Mouse (Mus musculus) liver, embryonic 14.5 days (tissue): Measurements from ENCODE around the gene Psmd7. TPM values are rescaled to one million over a fixed set of nuclear protein-coding genes. Genes with fewer than 3 reads are reported as not detected.

Experiments
- ATAC-seq: fragments of 200-750 bp; cut with Nextera tagmentation; 2 replicates; pipeline ENCODE4 v1.8.0; 2017; ENCODE audit warnings: moderate number of reproducible peaks, mild to moderate bottlenecking, moderate library complexity; ENCODE audit not compliant: insufficient read depth
- DNase-seq, 3 experiments: peaks; one replicate each; pipeline ENCODE4 v3.0.0-alpha.2; 2012 to 2013; ENCODE audit warnings: low read depth in 3 of 3, low spot score in 3 of 3
- H3K27ac ChIP-seq: fragments of 300-500 bp; sonication (generic); 2 replicates; pipeline ENCODE4 v1.5.1; 2014; ENCODE audit warnings: moderate library complexity, mild to moderate bottlenecking, control low read depth, inconsistent platforms
- H3K27me3 ChIP-seq: fragments of 300-500 bp; sonication (generic); 2 replicates; pipeline ENCODE4 v1.6.1; 2014; ENCODE audit warnings: mild to moderate bottlenecking, low read length, moderate library complexity; ENCODE audit not compliant: control insufficient read depth, insufficient read depth
- H3K36me3 ChIP-seq: fragments of 300-500 bp; sonication (generic); replicated peaks from 2 replicates; pipeline ENCODE4 v1.6.1; 2014; ENCODE audit warnings: low read depth; ENCODE audit not compliant: control insufficient read depth, insufficient read depth
- H3K4me1 ChIP-seq, 2 experiments: fragments of 200-500 bp in 1 of 2; fragments of 300-500 bp in 1 of 2; sonication (generic) in 1 of 2; replicated peaks; 2 replicates each; pipeline ENCODE4 v1.6.1; 2012 to 2014; ENCODE audit warnings: antibody characterized with exemption in 1 of 2, inconsistent platforms in 1 of 2, low read length in 1 of 2; ENCODE audit not compliant: control insufficient read depth in 2 of 2, insufficient read depth in 2 of 2
- H3K4me2 ChIP-seq: fragments of 300-500 bp; sonication (generic); 2 replicates; pipeline ENCODE4 v1.6.1; 2014; ENCODE audit warnings: low read depth, mild to moderate bottlenecking, control low read depth, moderate library complexity
- H3K4me3 ChIP-seq, 2 experiments: fragments of 200-500 bp in 1 of 2; fragments of 300-500 bp in 1 of 2; sonication (generic) in 1 of 2; 2 replicates each; pipeline ENCODE4 v1.5.1; 2012 to 2014; ENCODE audit warnings: low read depth in 2 of 2, low read length in 2 of 2, mild to moderate bottlenecking in 2 of 2, control low read depth in 1 of 2, inconsistent platforms in 1 of 2, moderate library complexity in 1 of 2; ENCODE audit not compliant: insufficient read depth in 1 of 2
- H3K9ac ChIP-seq: fragments of 300-500 bp; sonication (generic); replicated peaks from 2 replicates; pipeline ENCODE4 v1.6.1; 2014; ENCODE audit warnings: mild to moderate bottlenecking, control low read depth, moderate library complexity
- H3K9me3 ChIP-seq: fragments of 300-500 bp; sonication (generic); 2 replicates; pipeline ENCODE4 v1.6.1; 2016; ENCODE audit warnings: low read length, mixed read lengths; ENCODE audit not compliant: control insufficient read depth
- CTCF ChIP-seq: IDR thresholded peaks from 2 replicates; pipeline ENCODE4 v1.5.1; 2016; ENCODE audit warnings: antibody characterized with exemption, low read depth, control low read depth
- EP300 ChIP-seq: IDR thresholded peaks from 2 replicates; pipeline ENCODE4 v1.6.1; 2016; ENCODE audit warnings: antibody characterized with exemption, low read depth
- WGBS: fragments of 180-500 bp; shearing (Covaris S2); extraction: QIAGEN DNeasy Blood & Tissue Kit; methylation state at CpG from one replicate; pipeline ENCODE4 v1.1.7; 2014; ENCODE audit not compliant: insufficient replicate concordance; 5-methylcytosine and 5-hydroxymethylcytosine counted together
- polyA plus RNA-seq, 2 experiments: library from polyadenylated mRNA; depleted of rRNA in 1 of 2; stranded (reverse) in 1 of 2; unstranded in 1 of 2; fragments of >200 nt; fragmentation: Nextera tagmentation in 1 of 2; extraction: Ambion mirVana in 1 of 2; gene quantifications; 2 replicates each; pipeline versions ENCODE4 v1.2.1 to v1.2.3; 2012 to 2014

Gene Psmd7
- polyA plus RNA-seq, 2 experiments: 77.4 to 133 TPM

- H3K27ac ChIP-seq: no peak overlapping the region
- 65% methylated on average over 8 of the region's 8 CpGs for WGBS
- H3K4me1 ChIP-seq: peaks cover 7 to 18% of the 10 kb centered on the region in 2 experiments; a peak in 3 of 4 replicates
Observed at GRCm38 (mm10) chr8:107578541-107578940, 9.7 kb downstream of the Psmd7 start.

GRCm38 (mm10) chr8:107578132-107578531, 10.1 kb downstream of the Psmd7 start:
- Histone ChIP-seq H3K4me1 (peaks cover 7 to 18% of the 10 kb centered on the region in 2 experiments; a peak in 3 of 4 replicates), H3K9me3 (no peaks in the 10 kb centered on the region), H3K36me3 (peaks cover 40% of the 10 kb centered on the region), H3K4me3 (no peak overlapping the region), H3K4me2 (no peak overlapping the region), H3K27me3 (no peaks in the 10 kb centered on the region), H3K27ac (peak overlapping the region; percentile 50), H3K9ac (no peak overlapping the region)
- no peak for DNase-seq
- no peak for ATAC-seq
- 29% methylated on average over 8 of the region's 8 CpGs for WGBS
- TF ChIP-seq EP300: no peak
- TF ChIP-seq CTCF: no peak

More at GRCm38 (mm10) chr8:107578541-107578940, 9.7 kb downstream of the Psmd7 start:
- H3K9ac ChIP-seq: no peak overlapping the region
- H3K4me3 ChIP-seq: no peak overlapping the region
- H3K4me2 ChIP-seq: no peak overlapping the region
- DNase-seq (no peak), ATAC-seq (no peak)
- H3K27me3 ChIP-seq: no peaks in the 10 kb centered on the region
- H3K36me3 ChIP-seq: peaks cover 44% of the 10 kb centered on the region
- no peaks in the 10 kb centered on the region for H3K9me3 ChIP-seq
- TF ChIP-seq CTCF (no peak), EP300 (no peak)

- H3K9ac ChIP-seq: no peak overlapping the region
- H3K4me2 ChIP-seq: no peak overlapping the region
- no peaks in the 10 kb centered on the region for H3K27me3 ChIP-seq
- peak overlapping the region; percentile 50 for H3K27ac ChIP-seq
- H3K9me3 ChIP-seq: no peaks in the 10 kb centered on the region
- peaks cover 7 to 18% of the 10 kb centered on the region in 2 experiments; a peak in 3 of 4 replicates for H3K4me1 ChIP-seq
- WGBS: 14% methylated on average over 4 of the region's 4 CpGs
- TF ChIP-seq CTCF (no peak), EP300 (peak; percentile 90)
- DNase-seq: peak; percentile 65 to 69 (median 68)
- ATAC-seq: peak; percentile 83
- H3K36me3 ChIP-seq: peaks cover 35% of the 10 kb centered on the region
- H3K4me3 ChIP-seq: no peak overlapping the region
Observed at GRCm38 (mm10) chr8:107577640-107578039, 10.6 kb downstream of the Psmd7 start.

- no peak overlapping the region for H3K9ac ChIP-seq
Observed at GRCm38 (mm10) chr8:107576702-107577101, 11.6 kb downstream of the Psmd7 start.

GRCm38 (mm10) chr8:107574771-107575170, 13.5 kb downstream of the Psmd7 start:
- H3K36me3 ChIP-seq: peaks cover 8% of the 10 kb centered on the region
- H3K4me1 ChIP-seq: peaks cover 7 to 18% of the 10 kb centered on the region in 2 experiments; a peak in 3 of 4 replicates
- ATAC-seq (no peak), DNase-seq (no peak)
- H3K27ac ChIP-seq: no peak overlapping the region
- no peaks in the 10 kb centered on the region for H3K9me3 ChIP-seq
- no peak overlapping the region for H3K4me2 ChIP-seq
- WGBS: 72% methylated on average over 3 of the region's 3 CpGs
- no peaks in the 10 kb centered on the region for H3K27me3 ChIP-seq
- H3K4me3 ChIP-seq: no peak overlapping the region
- H3K9ac ChIP-seq: no peak overlapping the region
- TF ChIP-seq EP300: no peak
- no peak for TF ChIP-seq CTCF

More at GRCm38 (mm10) chr8:107576702-107577101, 11.6 kb downstream of the Psmd7 start:
- DNase-seq (peak; percentile 76 to 78 (median 77)), ATAC-seq (peak; percentile 29; the same call in 1 of the 2 replicates)
- no peak overlapping the region for H3K27ac ChIP-seq
- peak; percentile 87 for TF ChIP-seq CTCF
- no peak for TF ChIP-seq EP300
- peak overlapping the region; percentile 15 to 24; a peak in 2 of 4 replicates for H3K4me3 ChIP-seq
- peak overlapping the region; percentile 50 for H3K4me2 ChIP-seq
- peaks cover 7 to 18% of the 10 kb centered on the region in 2 experiments; a peak in 3 of 4 replicates for H3K4me1 ChIP-seq
- H3K36me3 ChIP-seq: peaks cover 26% of the 10 kb centered on the region
- H3K9me3 ChIP-seq: no peaks in the 10 kb centered on the region
- no peaks in the 10 kb centered on the region for H3K27me3 ChIP-seq
- 8% methylated on average over 10 of the region's 10 CpGs for WGBS
